10 mouse cellular contexts compared by ENCODE assay signal in the genomic region with DNA sequence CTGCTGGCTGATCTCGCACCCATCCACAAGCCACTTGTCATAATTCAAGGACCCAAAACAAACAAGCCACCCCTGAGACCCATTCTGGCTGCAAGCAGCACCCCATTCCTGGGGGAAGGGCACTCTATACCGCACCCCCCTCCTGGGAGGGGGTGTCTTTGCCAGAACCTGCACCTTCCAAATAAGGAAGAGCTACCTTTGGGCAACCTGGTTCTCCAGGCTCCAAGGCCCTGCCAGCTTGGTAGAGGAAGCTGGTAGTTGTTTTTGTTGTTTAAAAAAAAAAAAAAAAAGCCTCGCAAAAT. TPM values are rescaled to one million over a fixed set of nuclear protein-coding genes. Genes with fewer than 3 reads are reported as not detected.
DNase-seq lines count a peak whose midpoint lies in the region; ATAC-seq and TF ChIP-seq lines count a peak whose summit lies in the region.
"Had no signal": no experiment of that assay in that cellular context is flagged by ENCODE, and none has a peak within 500 bp of the region (broad histone marks: within the 10 kb centered on the region; RNA-seq: fewer than 3 reads in every experiment).

No protein-coding gene starts in this region.

- peak overlapping the region; percentile 90; the same call in 1 of the 2 replicates for H3K4me2 ChIP-seq in heart, embryonic 14.5 days (ENCODE audit: low read length)
- peak overlapping the region; percentile 87 for H3K4me2 ChIP-seq in forebrain, embryonic 12.5 days
- H3K4me2 ChIP-seq in limb, embryonic 15.5 days: peak overlapping the region; percentile 77; the same call in 1 of the 2 replicates

- H3K9ac ChIP-seq in heart, embryonic 14.5 days (ENCODE audit: low read length): no peak overlapping the region
- peak overlapping the region; percentile 76 for H3K9ac ChIP-seq in forebrain, embryonic 12.5 days
- H3K9ac ChIP-seq in limb, embryonic 15.5 days: no peak overlapping the region
- H3K9ac ChIP-seq: lung, embryonic 15.5 days had no signal

- TF ChIP-seq CTCF in E14TG2a.4 (conservative IDR thresholded peaks at IDR 0.05; ENCODE audit: low read length): no peak

- no peak for ATAC-seq in heart, embryonic 14.5 days (ENCODE audit: insufficient number of reproducible peaks, insufficient read depth, low FRiP score, low read depth)
- ATAC-seq in forebrain, embryonic 12.5 days (ENCODE audit: low FRiP score): no peak
- no peak for ATAC-seq in limb, embryonic 15.5 days (ENCODE audit: insufficient number of reproducible peaks, low FRiP score, low TSS enrichment, low read depth)

- intact Hi-C loops in heart, postnatal 36 days (cut with DNase I): no loop called here

- DNase-seq in heart, adult 9 months (ENCODE audit: low spot score in 2 of 2): no peak
- DNase-seq in Muller cell, postnatal 12 days (ENCODE audit: inconsistent ontology term): no peak
- DNase-seq in thymus, postnatal 25 days: no peak
- no peak for DNase-seq in heart, postnatal 36 days
- DNase-seq: kidney, postnatal 4 days had no signal

- no peaks in the 10 kb centered on the region for H3K9me3 ChIP-seq in heart, embryonic 14.5 days (ENCODE audit: control insufficient read depth, low read length)
- H3K9me3 ChIP-seq in E14TG2a.4 (ENCODE audit: low read length): no peaks in the 10 kb centered on the region
- no peaks in the 10 kb centered on the region for H3K9me3 ChIP-seq in forebrain, embryonic 12.5 days
- H3K9me3 ChIP-seq in limb, embryonic 15.5 days: no peaks in the 10 kb centered on the region
- H3K9me3 ChIP-seq: lung, embryonic 15.5 days had no signal

- peaks cover 8 to 14% of the 10 kb centered on the region in 2 experiments; a peak in 3 of 4 replicates for H3K4me1 ChIP-seq in heart, embryonic 14.5 days (ENCODE audit: control insufficient read depth in 2 of 2, insufficient read depth in 2 of 2, low read length in 2 of 2)
- peaks cover 46% of the 10 kb centered on the region for H3K4me1 ChIP-seq in E14TG2a.4 (replicated peaks; ENCODE audit: low read depth, low read length)
- H3K4me1 ChIP-seq in forebrain, embryonic 12.5 days: peaks cover 24% of the 10 kb centered on the region
- peaks cover 18% of the 10 kb centered on the region for H3K4me1 ChIP-seq in limb, embryonic 15.5 days

- H3K27me3 ChIP-seq in heart, embryonic 14.5 days (ENCODE audit: control insufficient read depth, insufficient read depth, low read length): peaks cover 27% of the 10 kb centered on the region
- H3K27me3 ChIP-seq in E14TG2a.4 (ENCODE audit: insufficient read depth, low read length): peaks cover 27% of the 10 kb centered on the region
- peaks cover 17% of the 10 kb centered on the region for H3K27me3 ChIP-seq in forebrain, embryonic 12.5 days
- peaks cover 28% of the 10 kb centered on the region for H3K27me3 ChIP-seq in limb, embryonic 15.5 days

- no peak overlapping the region for H3K4me3 ChIP-seq in heart, embryonic 14.5 days (ENCODE audit: control insufficient read depth in 1 of 2, insufficient read depth in 1 of 2, low read depth in 1 of 2, low read length in 2 of 2)
- peak overlapping the region; percentile 75 for H3K4me3 ChIP-seq in E14TG2a.4 (replicated peaks; ENCODE audit: low read length)
- H3K4me3 ChIP-seq in forebrain, embryonic 12.5 days (replicated peaks): peak overlapping the region; percentile 55
- H3K4me3 ChIP-seq in limb, embryonic 15.5 days: peak overlapping the region; percentile 44; the same call in 1 of the 2 replicates

- H3K36me3 ChIP-seq in heart, embryonic 14.5 days (ENCODE audit: control insufficient read depth, insufficient read depth, low read length): no peaks in the 10 kb centered on the region
- peaks cover 8% of the 10 kb centered on the region for H3K36me3 ChIP-seq in E14TG2a.4 (ENCODE audit: insufficient read depth, low read length)
- no peaks in the 10 kb centered on the region for H3K36me3 ChIP-seq in forebrain, embryonic 12.5 days (replicated peaks)
- H3K36me3 ChIP-seq in limb, embryonic 15.5 days: no peaks in the 10 kb centered on the region
- H3K36me3 ChIP-seq: lung, embryonic 15.5 days had no signal

- WGBS in heart, embryonic 14.5 days: 40% methylated on average over 3 of the region's 3 CpGs
- WGBS in forebrain, embryonic 12.5 days: 47% methylated on average over 3 of the region's 3 CpGs
- WGBS in limb, embryonic 15.5 days: 53% methylated on average over 3 of the region's 3 CpGs

- no peak overlapping the region for H3K27ac ChIP-seq in heart, embryonic 14.5 days (replicated peaks in 1 of 2; ENCODE audit: control insufficient read depth in 1 of 2, insufficient read depth in 1 of 2, low read depth in 2 of 2, low read length in 2 of 2)
- H3K27ac ChIP-seq in forebrain, embryonic 12.5 days: no peak overlapping the region; the same call in none of the 2 replicates
- H3K27ac ChIP-seq in limb, embryonic 15.5 days: no peak overlapping the region
- H3K27ac ChIP-seq: lung, embryonic 15.5 days had no signal

RNA-seq across cellular contexts. Expression of a gene that starts 16.9 kb away (rescaled TPM):
- polyA plus RNA-seq in heart, embryonic 14.5 days (2014; fragmentation: Nextera tagmentation; extraction: Ambion mirVana): 6.4 and 8.5 TPM in 2 replicates
- 26.5 and 26.7 TPM in 2 replicates for polyA plus RNA-seq in forebrain, embryonic 12.5 days (2016; fragmentation: Nextera tagmentation; extraction: Ambion mirVana)
- 10.5 and 10.6 TPM in 2 replicates for polyA plus RNA-seq in limb, embryonic 15.5 days (2015; fragmentation: Nextera tagmentation; extraction: Ambion mirVana)
- 1 to 10 TPM; 1.7 to 2.8 TPM for total RNA-seq in heart, postnatal 36 days (2021)

RNA-seq across cellular contexts. Expression of a gene that starts 53.7 kb away (rescaled TPM):
- polyA plus RNA-seq in heart, embryonic 14.5 days (2014; fragmentation: Nextera tagmentation; extraction: Ambion mirVana): not detected in 2 replicates
- not detected in 2 replicates for polyA plus RNA-seq in forebrain, embryonic 12.5 days (2016; fragmentation: Nextera tagmentation; extraction: Ambion mirVana)
- 0.19 and 0.36 TPM in 2 replicates for polyA plus RNA-seq in limb, embryonic 15.5 days (2015; fragmentation: Nextera tagmentation; extraction: Ambion mirVana)
- total RNA-seq in heart, postnatal 36 days (2021): not detected

Comparison
In these comparisons a context has a peak if more than half of its experiments do, and no peak if none do; other contexts are left out.
1. H3K4me3 ChIP-seq: peak in E14TG2a.4 (single experiment), forebrain, embryonic 12.5 days (single experiment) and limb, embryonic 15.5 days (single experiment); none in heart, embryonic 14.5 days (0 of 2).
2. Peak in every context shown above with its lines, with median percentiles within 50 percentile points of each other: H3K4me2 ChIP-seq.